Mouse (Mus musculus): ENCODE measurements around the gene Cstf2.

Cstf2 gene

GRCm38 (mm10) chrX:134058987-134059712, at the start of gene Cstf2:
Gene Cstf2, plus strand, starts transcription at chrX:134059187.
- ATAC-seq (ENCODE audit: insufficient number of reproducible peaks, low FRiP score, low TSS enrichment): peak; percentile 91

- ATAC-seq (ENCODE audit: insufficient number of reproducible peaks, low FRiP score, low TSS enrichment): peak; percentile 75; the same call in 1 of the 2 replicates
Measured at GRCm38 (mm10) chrX:134019005-134019404, 40.0 kb upstream of the Cstf2 start.

- ATAC-seq (ENCODE audit: insufficient number of reproducible peaks, low FRiP score, low TSS enrichment): no peak
Measured at GRCm38 (mm10) chrX:134020664-134021063, 38.3 kb upstream of the Cstf2 start.

- ATAC-seq (ENCODE audit: insufficient number of reproducible peaks, low FRiP score, low TSS enrichment): no peak
Measured at GRCm38 (mm10) chrX:134048994-134049393, 10.0 kb upstream of the Cstf2 start.

- no peak for ATAC-seq (ENCODE audit: insufficient number of reproducible peaks, low FRiP score, low TSS enrichment)
Measured at GRCm38 (mm10) chrX:134056897-134057296, 2.1 kb upstream of the Cstf2 start.

- ATAC-seq (ENCODE audit: insufficient number of reproducible peaks, low FRiP score, low TSS enrichment): 0 out of 2 replicates have a peak, but pooled peaks have one; percentile 8
Measured at GRCm38 (mm10) chrX:134058040-134058875, 729 bp upstream of the Cstf2 start.

- 0 out of 2 replicates have a peak, but pooled peaks have one; percentile 4 for ATAC-seq (ENCODE audit: insufficient number of reproducible peaks, low FRiP score, low TSS enrichment)
Measured at GRCm38 (mm10) chrX:134059764-134060163, 777 bp downstream of the Cstf2 start.

GRCm38 (mm10) chrX:134085453-134085852, 26.5 kb downstream of the Cstf2 start:
- no peak for ATAC-seq (ENCODE audit: insufficient number of reproducible peaks, low FRiP score, low TSS enrichment)

GRCm38 (mm10) chrX:134102641-134103040, 43.7 kb downstream of the Cstf2 start:
- no peak for ATAC-seq (ENCODE audit: insufficient number of reproducible peaks, low FRiP score, low TSS enrichment)

- no peak for ATAC-seq (ENCODE audit: insufficient number of reproducible peaks, low FRiP score, low TSS enrichment)
Measured at GRCm38 (mm10) chrX:134111767-134112166, 52.8 kb downstream of the Cstf2 start.

GRCm38 (mm10) chrX:134116417-134116816, 57.4 kb downstream of the Cstf2 start:
- no peak for ATAC-seq (ENCODE audit: insufficient number of reproducible peaks, low FRiP score, low TSS enrichment)

GRCm38 (mm10) chrX:134128549-134128948, 69.6 kb downstream of the Cstf2 start:
- no peak for ATAC-seq (ENCODE audit: insufficient number of reproducible peaks, low FRiP score, low TSS enrichment)

- ATAC-seq (ENCODE audit: insufficient number of reproducible peaks, low FRiP score, low TSS enrichment): no peak
Measured at GRCm38 (mm10) chrX:134132295-134132694, 73.3 kb downstream of the Cstf2 start.

- no peak for ATAC-seq (ENCODE audit: insufficient number of reproducible peaks, low FRiP score, low TSS enrichment)
Measured at GRCm38 (mm10) chrX:134133821-134134220, 74.8 kb downstream of the Cstf2 start.

Data from cerebellum, adult (tissue).